Mouse (Mus musculus): ENCODE measurements at regions not wholly inside any gene's neighbourhood (a gene's known extent, or its start where the extent isn't known, plus 50 kb on each side); places are given as distances from the start of the nearest gene placed in this dataset.

DNA sequence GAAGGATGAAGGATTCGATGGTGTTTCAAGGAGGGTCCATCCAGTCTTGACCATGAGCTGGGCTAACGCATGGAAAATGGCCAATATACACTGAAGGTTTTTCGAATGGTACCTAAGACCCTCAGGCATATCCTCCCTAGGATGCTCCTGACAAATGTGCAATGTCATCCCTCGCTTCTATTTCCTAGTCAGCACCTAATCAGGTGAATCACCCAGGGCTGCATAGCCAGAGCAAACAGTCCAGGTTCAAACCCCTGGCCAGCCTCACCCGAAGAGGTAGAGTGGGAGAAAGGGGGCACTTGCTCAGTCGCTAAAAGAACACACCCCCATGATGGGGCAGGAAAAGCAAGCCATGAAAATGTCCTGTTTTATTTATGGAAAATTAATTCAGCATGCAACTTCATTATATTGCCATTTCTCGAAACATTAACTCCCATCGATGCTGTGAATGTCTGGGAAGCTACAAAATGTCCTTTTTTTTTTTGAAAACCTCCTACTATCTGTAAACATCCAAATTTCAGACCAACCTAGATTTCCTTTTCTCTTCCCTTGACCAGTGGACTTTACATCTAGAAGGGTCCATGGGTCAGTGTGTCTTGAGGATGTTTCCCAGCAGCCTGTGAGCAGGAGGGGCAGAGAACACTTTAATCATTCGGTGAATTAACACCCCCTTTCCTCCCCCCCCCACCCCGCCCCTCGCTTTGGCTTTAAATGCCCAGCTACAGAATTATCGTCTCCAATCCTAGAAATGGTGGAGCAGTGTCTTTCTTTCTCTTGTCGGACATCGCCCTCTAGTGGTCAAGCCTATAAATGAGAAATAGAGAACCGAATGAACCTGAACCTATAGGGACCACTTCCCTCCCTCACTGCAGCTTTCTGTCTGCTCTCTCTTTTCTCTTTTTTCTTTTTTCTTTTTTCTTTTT, 68.8 kb upstream of the Il12b start:
- H3K4me1 ChIP-seq (replicated peaks): peaks cover 20% of the 10 kb centered on the region
- no peaks in the 10 kb centered on the region for H3K27me3 ChIP-seq
- no peak overlapping the region for H3K9ac ChIP-seq
- peak overlapping the region; percentile 45 for H3K4me2 ChIP-seq
- no peak overlapping the region for H3K4me3 ChIP-seq
- no peaks in the 10 kb centered on the region for H3K9me3 ChIP-seq
- peak; percentile 80 for ATAC-seq (ENCODE audit: low read depth)
- 31% methylated on average over 15 of the region's 15 CpGs for WGBS
- peak overlapping the region; percentile 42; the same call in 1 of the 2 replicates for H3K27ac ChIP-seq (replicated peaks)
- H3K36me3 ChIP-seq: no peaks in the 10 kb centered on the region

DNA sequence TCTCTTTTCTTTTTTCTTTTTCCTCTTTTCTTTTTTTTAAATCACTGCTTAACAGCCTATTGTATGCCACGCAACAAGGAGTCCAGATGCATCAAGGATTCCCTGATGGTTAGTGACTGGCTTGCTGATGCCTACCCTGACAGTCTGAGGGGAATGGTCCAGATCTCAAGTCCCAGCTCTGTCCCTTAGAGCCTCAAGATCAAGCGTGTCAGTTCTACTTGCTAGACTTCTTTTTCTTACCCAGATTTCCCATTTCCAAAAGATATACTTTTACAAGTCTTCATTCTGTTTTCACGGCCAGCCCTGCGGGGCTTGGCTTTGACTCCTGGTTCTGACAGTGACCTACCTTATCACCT, 68.1 kb upstream of the Il12b start:
- H3K4me2 ChIP-seq: no peak overlapping the region
- H3K36me3 ChIP-seq: no peaks in the 10 kb centered on the region
- no peak overlapping the region for H3K9ac ChIP-seq
- no peak overlapping the region for H3K4me3 ChIP-seq
- peaks cover 20% of the 10 kb centered on the region for H3K4me1 ChIP-seq (replicated peaks)
- ATAC-seq (ENCODE audit: low read depth): no peak
- WGBS: 65% methylated on average over 4 of the region's 4 CpGs
- H3K9me3 ChIP-seq: no peaks in the 10 kb centered on the region
- H3K27me3 ChIP-seq: no peaks in the 10 kb centered on the region
- no peak overlapping the region for H3K27ac ChIP-seq (replicated peaks)

DNA sequence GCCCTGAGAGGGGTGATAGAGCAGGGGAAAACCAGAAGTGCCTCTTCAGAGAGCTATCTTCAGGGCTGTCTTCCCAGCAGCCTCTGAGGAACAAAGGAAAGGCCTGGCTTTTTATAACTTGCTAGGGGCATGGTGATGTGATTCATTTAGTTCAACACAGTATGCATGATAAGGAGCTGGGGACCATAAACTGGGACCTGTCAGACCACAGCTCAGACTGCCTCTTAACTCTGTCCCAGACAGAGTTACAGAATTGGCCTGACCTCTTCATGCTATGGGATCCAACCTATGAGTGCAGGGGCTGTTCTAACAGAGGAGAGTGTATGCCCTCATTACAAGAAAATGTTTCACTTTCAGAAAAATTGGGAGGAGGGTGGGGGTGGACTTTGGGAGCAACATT, 59.3 kb upstream of the Il12b start:
- no peak for ATAC-seq (ENCODE audit: low read depth)
- Histone ChIP-seq H3K4me2 (no peak overlapping the region), H3K27me3 (no peaks in the 10 kb centered on the region), H3K9ac (no peak overlapping the region), H3K27ac (replicated peaks) (no peak overlapping the region), H3K4me1 (replicated peaks) (no peaks in the 10 kb centered on the region), H3K9me3 (no peaks in the 10 kb centered on the region), H3K36me3 (no peaks in the 10 kb centered on the region), H3K4me3 (no peak overlapping the region)

DNA sequence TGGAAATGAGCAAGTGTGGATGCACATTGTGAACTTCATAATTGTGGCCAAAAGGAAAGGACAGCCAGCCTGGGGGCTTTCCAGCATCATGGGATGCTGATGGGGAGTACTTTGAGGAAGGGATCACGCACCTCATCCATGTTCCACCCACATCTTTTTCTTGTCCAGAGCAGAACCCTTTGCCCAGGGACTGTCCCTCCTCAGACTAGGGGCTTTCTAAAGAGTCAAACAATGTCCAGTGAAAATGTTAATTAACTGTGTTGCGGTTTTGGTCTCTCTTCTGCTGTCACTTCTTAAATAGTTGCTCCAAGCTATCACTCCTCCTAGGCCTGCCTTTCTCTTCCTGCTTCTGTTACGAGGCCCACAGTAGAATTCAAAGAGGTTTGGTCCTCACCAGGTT, 51.6 kb upstream of the Il12b start:
- Histone ChIP-seq H3K27me3 (no peaks in the 10 kb centered on the region), H3K4me3 (no peak overlapping the region), H3K4me2 (no peak overlapping the region), H3K4me1 (replicated peaks) (no peaks in the 10 kb centered on the region), H3K9ac (no peak overlapping the region), H3K9me3 (no peaks in the 10 kb centered on the region), H3K27ac (replicated peaks) (no peak overlapping the region), H3K36me3 (no peaks in the 10 kb centered on the region)
- ATAC-seq (ENCODE audit: low read depth): no peak
- WGBS: 76% methylated on average over 3 of the region's 3 CpGs

DNA sequence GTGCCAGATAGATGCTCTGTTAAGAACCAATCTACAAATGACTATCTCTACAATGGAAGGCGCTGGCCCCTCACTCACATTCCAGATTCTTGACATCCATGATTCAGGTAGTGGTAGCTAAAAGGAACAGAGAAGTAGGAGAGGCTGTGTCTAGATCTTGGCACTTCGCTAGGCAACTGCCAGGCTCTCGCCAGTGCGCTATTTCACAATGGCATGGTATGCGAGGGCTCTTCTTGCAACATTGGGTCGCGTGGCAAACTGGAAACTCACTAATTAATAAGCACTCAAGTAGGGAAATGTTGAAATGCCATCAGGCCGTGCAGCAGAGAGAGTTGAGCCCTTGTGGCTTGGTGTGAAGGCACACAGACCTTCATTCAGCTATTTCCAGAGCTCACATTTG, 50.3 kb upstream of the Il12b start:
- 85% methylated on average over 8 of the region's 8 CpGs for WGBS
- no peaks in the 10 kb centered on the region for H3K27me3 ChIP-seq
- no peak overlapping the region for H3K4me2 ChIP-seq
- H3K9me3 ChIP-seq: no peaks in the 10 kb centered on the region
- no peaks in the 10 kb centered on the region for H3K36me3 ChIP-seq
- H3K4me1 ChIP-seq (replicated peaks): no peaks in the 10 kb centered on the region
- no peak overlapping the region for H3K4me3 ChIP-seq
- no peak overlapping the region for H3K9ac ChIP-seq
- ATAC-seq (ENCODE audit: low read depth): no peak
- no peak overlapping the region for H3K27ac ChIP-seq (replicated peaks)

All from neural tube, embryonic 13.5 days (tissue).